Mouse (Mus musculus) bone marrow, adult 2 months (tissue): Measurements from ENCODE around the gene Etaa1. TPM values are rescaled to one million over a fixed set of nuclear protein-coding genes. Genes with fewer than 3 reads are reported as not detected.
"Not testable (repeated sequence)": the region's sequence is repeated elsewhere in the genome, so short reads cannot be mapped to it uniquely, and the experiment has no call there.

Source experiments
- H3K27ac ChIP-seq: fragments of 200-500 bp; 2 replicates; pipeline ENCODE4 v1.5.1; 2012; ENCODE audit warnings: low read depth, mild to moderate bottlenecking, control low read depth, inconsistent platforms, low read length; ENCODE audit not compliant: control insufficient read depth, poor library complexity, insufficient read depth
- H3K4me1 ChIP-seq: fragments of 200-500 bp; 2 replicates; pipeline ENCODE4 v1.6.1; 2011; ENCODE audit warnings: low read length; ENCODE audit not compliant: control insufficient read depth, insufficient read depth
- H3K4me3 ChIP-seq: fragments of 200-500 bp; replicated peaks from 2 replicates; pipeline ENCODE3; 2011; ENCODE audit warnings: mild to moderate bottlenecking, low read depth, low read length, control low read depth; ENCODE audit not compliant: control insufficient read depth
- CTCF ChIP-seq: fragments of 200-500 bp; IDR thresholded peaks from 2 replicates; pipeline ENCODE4 v1.5.1; 2011; ENCODE audit warnings: low read length, control low read depth; ENCODE audit not compliant: control insufficient read depth, insufficient read depth
- POLR2A ChIP-seq: fragments of 200-500 bp; IDR thresholded peaks from 2 replicates; pipeline ENCODE4 v1.6.1; 2011; ENCODE audit warnings: low read depth, mild to moderate bottlenecking, control low read depth, low read length, borderline replicate concordance; ENCODE audit not compliant: control insufficient read depth
- WGBS: fragments of 180-500 bp; shearing (Covaris S2); methylation state at CpG from one replicate; pipeline ENCODE4 v1.1.7; 2018; 5-methylcytosine and 5-hydroxymethylcytosine counted together
- polyA plus RNA-seq: library from polyadenylated mRNA; stranded (reverse); fragments of >200 nt; gene quantifications from 2 replicates; pipeline ENCODE4 v1.2.4, GENCODE M21; 2011; ENCODE audit warnings: low replicate concordance; ENCODE audit not compliant: missing spikeins, insufficient read depth, insufficient read length

The Etaa1 gene
- polyA plus RNA-seq, 1 experiment: 4.4 TPM

DNA sequence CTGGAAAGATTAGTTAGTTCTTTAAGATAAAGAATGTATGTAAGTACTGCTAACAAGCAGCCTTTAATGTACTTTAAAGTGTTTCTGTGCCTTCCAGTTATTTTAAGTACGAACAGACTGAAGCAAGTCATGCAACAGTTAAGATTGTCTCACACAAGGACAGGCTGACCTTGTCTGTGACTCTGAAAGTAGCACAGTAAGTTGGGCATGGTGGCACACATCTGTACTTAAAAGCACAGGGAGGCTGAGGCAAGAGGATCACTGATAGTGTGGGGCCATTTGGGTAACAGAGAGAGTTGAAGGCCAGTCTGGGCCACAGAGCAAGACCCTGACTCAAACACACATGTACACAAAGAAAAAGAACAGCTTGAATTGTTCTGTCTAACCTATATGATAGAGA lies 14.5 kb downstream of the Etaa1 start:
- WGBS: 98% methylated on average over 1 of the region's 1 CpGs
- TF ChIP-seq CTCF (no peak), POLR2A (no peak)
- no peak overlapping the region for H3K27ac ChIP-seq
- no peaks in the 10 kb centered on the region for H3K4me1 ChIP-seq
- H3K4me3 ChIP-seq: no peak overlapping the region

DNA sequence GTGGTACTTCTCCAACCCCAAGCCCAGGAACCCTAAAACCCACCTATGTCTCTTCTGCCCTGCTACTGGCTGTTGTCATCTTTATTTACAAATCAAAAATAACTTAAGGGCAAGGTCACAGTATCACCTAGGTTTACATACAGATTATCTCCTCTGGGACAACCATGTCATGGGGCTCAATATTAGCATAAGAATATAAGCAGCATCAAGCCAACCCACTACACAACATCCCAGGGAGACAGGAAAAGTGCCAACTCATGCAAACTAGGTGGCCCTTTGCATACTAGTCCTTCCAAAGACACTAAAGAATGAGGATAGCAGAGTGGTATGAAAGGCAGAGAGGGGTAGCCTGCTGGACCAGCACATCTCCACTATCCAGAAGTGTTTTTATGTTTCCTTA lies 15.7 kb downstream of the Etaa1 start:
- no peak overlapping the region for H3K27ac ChIP-seq
- H3K4me1 ChIP-seq: no peaks in the 10 kb centered on the region
- no peak for TF ChIP-seq POLR2A
- TF ChIP-seq CTCF: no peak
- H3K4me3 ChIP-seq: no peak overlapping the region

DNA sequence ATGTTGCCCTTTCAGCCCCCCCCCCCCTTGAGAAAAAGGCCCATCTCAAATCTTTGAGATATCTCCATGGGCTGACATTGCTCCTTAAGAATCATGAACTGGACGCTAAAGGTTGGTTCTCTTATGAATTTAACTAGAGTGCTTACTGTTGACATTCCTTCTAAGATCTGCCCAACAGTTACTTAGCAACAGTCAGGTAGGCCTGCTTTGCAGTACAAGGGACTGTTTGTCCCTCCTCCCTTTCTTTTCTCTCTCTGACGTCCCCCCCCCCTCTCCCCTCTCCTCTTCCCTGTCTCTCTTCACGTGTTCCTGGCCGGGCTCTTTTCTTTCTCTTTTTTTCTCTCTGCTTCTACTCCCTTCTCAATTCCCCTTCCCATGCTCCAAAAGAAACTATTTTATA lies 35.8 kb downstream of the Etaa1 start:
- Histone ChIP-seq H3K4me3 (no peak overlapping the region), H3K4me1 (no peaks in the 10 kb centered on the region), H3K27ac (no peak overlapping the region)
- WGBS: 81% methylated on average over 4 of the region's 4 CpGs
- TF ChIP-seq POLR2A (no peak), CTCF (no peak)

DNA sequence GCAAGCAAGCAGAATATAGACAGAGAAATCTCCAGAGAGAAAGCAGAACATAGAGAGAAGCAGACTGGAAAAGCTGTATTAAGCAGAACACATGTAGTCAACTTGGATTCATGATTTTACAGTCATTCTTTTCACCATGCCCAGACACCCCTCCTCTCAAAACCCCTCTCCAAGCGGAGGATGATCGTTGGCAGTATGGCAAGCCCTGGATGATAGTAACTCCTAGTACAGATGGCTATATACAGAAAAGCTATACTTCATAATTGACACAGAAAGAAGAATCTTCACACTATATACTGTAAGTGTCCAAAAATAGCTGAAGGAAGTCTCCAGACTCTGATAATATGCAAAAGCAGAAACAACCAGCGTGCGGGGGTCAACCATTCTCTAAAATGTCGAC lies 36.6 kb downstream of the Etaa1 start:
- TF ChIP-seq POLR2A: no peak
- no peak for TF ChIP-seq CTCF
- Histone ChIP-seq H3K4me1 (no peaks in the 10 kb centered on the region), H3K27ac (no peak overlapping the region), H3K4me3 (no peak overlapping the region)
- 72% methylated on average over 5 of the region's 5 CpGs for WGBS

- TF ChIP-seq CTCF (no peak), POLR2A (no peak)
- WGBS: 81% methylated on average over 1 of the region's 1 CpGs
- Histone ChIP-seq H3K4me3 (no peak overlapping the region), H3K27ac (no peak overlapping the region), H3K4me1 (no peaks in the 10 kb centered on the region)
These were observed 37.2 kb downstream of the Etaa1 start for GRCm38 (mm10) chr11:17916486-17916885.

DNA sequence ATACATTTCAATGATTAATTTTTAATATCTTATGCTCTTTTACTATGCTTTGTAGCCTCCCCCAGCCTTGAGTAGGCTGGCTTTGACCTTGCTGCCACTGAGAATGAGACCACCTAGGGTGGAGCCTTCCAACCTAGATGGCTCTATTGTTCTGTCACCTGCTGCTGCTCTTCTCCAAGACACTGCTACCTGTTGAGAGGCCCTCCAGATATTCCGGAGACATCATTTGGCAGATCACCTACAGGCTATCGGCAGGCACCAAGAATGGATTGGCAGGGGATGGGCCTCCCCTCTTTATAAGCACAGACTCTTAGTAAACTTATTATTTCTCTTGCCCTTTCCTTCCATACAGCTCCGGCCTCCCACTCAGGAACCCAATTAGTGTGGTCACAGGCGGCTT lies 52.7 kb downstream of the Etaa1 start:
- H3K4me3 ChIP-seq, H3K27ac ChIP-seq, H3K4me1 ChIP-seq: not testable (repeated sequence)
- WGBS: 84% methylated on average over 4 of the region's 4 CpGs
